In the genomic region with DNA sequence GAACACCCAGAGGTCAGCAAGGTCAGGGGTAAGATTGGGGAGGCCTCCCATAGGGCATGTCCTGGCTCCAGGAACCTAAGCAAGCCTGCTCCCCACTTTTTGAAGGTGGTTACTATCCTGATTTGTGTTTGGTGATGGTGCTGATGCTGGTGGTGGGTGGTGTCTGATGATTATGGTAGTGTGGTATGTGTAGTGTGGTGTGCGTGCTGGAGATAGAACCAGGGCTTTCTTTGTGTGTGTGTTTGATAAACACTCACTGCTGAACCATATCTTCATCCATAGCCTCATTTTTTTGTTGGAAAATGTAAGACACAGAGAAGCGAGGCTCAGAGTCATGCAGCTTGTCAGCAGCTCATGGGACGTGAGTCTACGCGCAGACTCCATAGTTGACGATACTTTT, we compare ENCODE assay signal across 19 mouse cellular contexts. TPM values are rescaled to one million over a fixed set of nuclear protein-coding genes. Genes with fewer than 3 reads are reported as not detected.
DNase-seq lines count a peak whose midpoint lies in the region; ATAC-seq and TF ChIP-seq lines count a peak whose summit lies in the region.
"Had no signal": no experiment of that assay in that cellular context is flagged by ENCODE, and none has a peak within 500 bp of the region (broad histone marks: within the 10 kb centered on the region; RNA-seq: fewer than 3 reads in every experiment).

No protein-coding gene starts in this region.

- no peak for ATAC-seq in heart, embryonic 14.5 days (ENCODE audit: insufficient number of reproducible peaks, insufficient read depth, low FRiP score, low read depth)
- ATAC-seq in erythroblast, adult 5-6 weeks (replicated peaks; ENCODE audit: low FRiP score, poor library complexity, severe bottlenecking) = peak; percentile 26; the same call in 1 of the 2 replicates
- ATAC-seq in liver, embryonic 14.5 days (ENCODE audit: insufficient read depth) = peak; percentile 95
- no peak for ATAC-seq in kidney, embryonic 14.5 days (ENCODE audit: low FRiP score, low TSS enrichment)
- ATAC-seq: forebrain, embryonic 14.5 days had no signal

- no peaks in the 10 kb centered on the region for H3K36me3 ChIP-seq in heart, embryonic 14.5 days (ENCODE audit: control insufficient read depth, insufficient read depth, low read length)
- peaks cover 0 to 14% of the 10 kb centered on the region in 2 experiments; a peak in 2 of 4 replicates for H3K36me3 ChIP-seq in MEL (ENCODE audit: control insufficient read depth in 1 of 2, insufficient read depth in 2 of 2, low read length in 2 of 2)
- H3K36me3 ChIP-seq in liver, embryonic 14.5 days (replicated peaks; ENCODE audit: control insufficient read depth, insufficient read depth, low read depth) = no peaks in the 10 kb centered on the region
- no peaks in the 10 kb centered on the region for H3K36me3 ChIP-seq in kidney, embryonic 14.5 days (ENCODE audit: control insufficient read depth, insufficient read depth, low read length)
- no peaks in the 10 kb centered on the region for H3K36me3 ChIP-seq in embryonic facial prominence, embryonic 10.5 days (replicated peaks)

- no peak for TF ChIP-seq RAD21 in MEL (IDR thresholded peaks at IDR 0.05; ENCODE audit: low read depth, low read length)

- peaks cover 3 to 6% of the 10 kb centered on the region in 2 experiments for H3K4me1 ChIP-seq in heart, embryonic 14.5 days (ENCODE audit: control insufficient read depth in 2 of 2, insufficient read depth in 2 of 2, low read length in 2 of 2)
- peaks cover 8 to 30% of the 10 kb centered on the region in 2 experiments for H3K4me1 ChIP-seq in MEL (ENCODE audit: control insufficient read depth in 1 of 2, insufficient read depth in 2 of 2, low read length in 2 of 2)
- H3K4me1 ChIP-seq in liver, embryonic 14.5 days (replicated peaks; ENCODE audit: control insufficient read depth in 2 of 2, insufficient read depth in 2 of 2, low read length in 1 of 2) = peaks cover 35 to 36% of the 10 kb centered on the region in 2 experiments
- no peaks in the 10 kb centered on the region for H3K4me1 ChIP-seq in kidney, embryonic 14.5 days (ENCODE audit: control insufficient read depth, insufficient read depth, low read length)
- H3K4me1 ChIP-seq in embryonic facial prominence, embryonic 10.5 days = no peaks in the 10 kb centered on the region

- 0 out of 2 replicates have a peak overlapping the region, but pooled peaks have one; percentile 11 for H3K9ac ChIP-seq in heart, embryonic 14.5 days (ENCODE audit: low read length)
- H3K9ac ChIP-seq in MEL (ENCODE audit: control insufficient read depth, low read depth, low read length, poor library complexity, severe bottlenecking) = peak overlapping the region; percentile 26; the same call in 1 of the 2 replicates
- peak overlapping the region; percentile 45 for H3K9ac ChIP-seq in liver, embryonic 14.5 days (replicated peaks)
- no peak overlapping the region for H3K9ac ChIP-seq in kidney, embryonic 14.5 days (ENCODE audit: low read depth, low read length)
- H3K9ac ChIP-seq: hindbrain, embryonic 14.5 days had no signal

- no peaks in the 10 kb centered on the region for H3K9me3 ChIP-seq in heart, embryonic 14.5 days (ENCODE audit: control insufficient read depth, low read length)
- no peaks in the 10 kb centered on the region for H3K9me3 ChIP-seq in MEL (replicated peaks; ENCODE audit: insufficient read depth, low read length)
- no peaks in the 10 kb centered on the region for H3K9me3 ChIP-seq in liver, embryonic 14.5 days (ENCODE audit: control insufficient read depth, low read length)
- no peaks in the 10 kb centered on the region for H3K9me3 ChIP-seq in kidney, embryonic 14.5 days (ENCODE audit: control insufficient read depth, low read length)
- H3K9me3 ChIP-seq in embryonic facial prominence, embryonic 10.5 days = no peaks in the 10 kb centered on the region

- no peak for TF ChIP-seq CTCF in MEL (IDR thresholded peaks at IDR 0.05 in 2 of 3, conservative IDR thresholded peaks at IDR 0.05 in 1 of 3; ENCODE audit: control insufficient read depth in 1 of 3, insufficient read depth in 1 of 3, low read depth in 2 of 3, low read length in 3 of 3, poor library complexity in 1 of 3, severe bottlenecking in 1 of 3)
- no peak for TF ChIP-seq CTCF in liver, embryonic 14.5 days (IDR thresholded peaks at IDR 0.05; ENCODE audit: low read depth)

- no peak for TF ChIP-seq POLR2A in MEL (IDR thresholded peaks at IDR 0.05; ENCODE audit: control insufficient read depth in 1 of 2, insufficient read depth in 1 of 2, low read depth in 1 of 2, low read length in 2 of 2, poor library complexity in 1 of 2)

- 0 out of 4 replicates have a peak overlapping the region, but pooled peaks of 1 of the 2 experiments have one; percentile 19 for H3K27ac ChIP-seq in heart, embryonic 14.5 days (replicated peaks in 1 of 2; ENCODE audit: control insufficient read depth in 1 of 2, insufficient read depth in 1 of 2, low read depth in 2 of 2, low read length in 2 of 2)
- peak overlapping the region; percentile 44 for H3K27ac ChIP-seq in MEL (ENCODE audit: control insufficient read depth, low read depth, low read length)
- peak overlapping the region; percentile 80 for H3K27ac ChIP-seq in liver, embryonic 14.5 days
- no peak overlapping the region for H3K27ac ChIP-seq in kidney, embryonic 14.5 days (ENCODE audit: low read depth, low read length)
- no peak overlapping the region for H3K27ac ChIP-seq in embryonic facial prominence, embryonic 10.5 days (replicated peaks)
- H3K27ac ChIP-seq: hindbrain, embryonic 14.5 days; kidney, postnatal 0 days had no signal

- no peak overlapping the region for H3K4me2 ChIP-seq in heart, embryonic 14.5 days (ENCODE audit: low read length)
- H3K4me2 ChIP-seq in liver, embryonic 14.5 days (ENCODE audit: low read depth) = peak overlapping the region; percentile 53
- H3K4me2 ChIP-seq in kidney, embryonic 14.5 days (replicated peaks; ENCODE audit: low read depth, low read length) = no peak overlapping the region
- H3K4me2 ChIP-seq: hindbrain, embryonic 14.5 days had no signal

- 81% methylated on average over 6 of the region's 6 CpGs for WGBS in heart, embryonic 14.5 days
- WGBS in liver, embryonic 14.5 days (ENCODE audit: insufficient replicate concordance) = 19% methylated on average over 6 of the region's 6 CpGs
- 93% methylated on average over 6 of the region's 6 CpGs for WGBS in kidney, embryonic 14.5 days
- whole genome bisulfite sequencing in embryonic facial prominence, embryonic 10.5 days = 95% methylated on average over 6 of the region's 6 CpGs

- no peaks in the 10 kb centered on the region for H3K27me3 ChIP-seq in heart, embryonic 14.5 days (ENCODE audit: control insufficient read depth, insufficient read depth, low read length)
- no peaks in the 10 kb centered on the region for H3K27me3 ChIP-seq in MEL (ENCODE audit: control insufficient read depth in 1 of 2, insufficient read depth in 2 of 2, low read length in 2 of 2)
- H3K27me3 ChIP-seq in liver, embryonic 14.5 days (ENCODE audit: control insufficient read depth, insufficient read depth, low read length) = no peaks in the 10 kb centered on the region
- H3K27me3 ChIP-seq in kidney, embryonic 14.5 days (ENCODE audit: control insufficient read depth, insufficient read depth, low read length) = no peaks in the 10 kb centered on the region
- H3K27me3 ChIP-seq in embryonic facial prominence, embryonic 10.5 days (replicated peaks; ENCODE audit: low read depth, poor library complexity, severe bottlenecking) = no peaks in the 10 kb centered on the region

- no peak overlapping the region for H3K4me3 ChIP-seq in heart, embryonic 14.5 days (ENCODE audit: control insufficient read depth in 1 of 2, insufficient read depth in 1 of 2, low read depth in 1 of 2, low read length in 2 of 2)
- peak overlapping the region in 1 of 2 experiments; percentile 27; a peak in 2 of 4 replicates for H3K4me3 ChIP-seq in MEL (ENCODE audit: control insufficient read depth in 1 of 2, insufficient read depth in 1 of 2, low read depth in 2 of 2, low read length in 2 of 2)
- H3K4me3 ChIP-seq in liver, embryonic 14.5 days (ENCODE audit: insufficient read depth in 1 of 2, low read depth in 2 of 2, low read length in 2 of 2) = no peak overlapping the region
- H3K4me3 ChIP-seq in kidney, embryonic 14.5 days (ENCODE audit: low read length) = no peak overlapping the region
- no peak overlapping the region for H3K4me3 ChIP-seq in embryonic facial prominence, embryonic 10.5 days
- H3K4me3 ChIP-seq: myocyte had no signal

- peak; percentile 57 to 75 for TF ChIP-seq EP300 in MEL (IDR thresholded peaks at IDR 0.05; ENCODE audit: low read depth in 1 of 2, low read length in 2 of 2)
- TF ChIP-seq EP300 in liver, embryonic 14.5 days (IDR thresholded peaks at IDR 0.05; ENCODE audit: low read depth) = peak; percentile 96

- H3K79me2 ChIP-seq in MEL (ENCODE audit: control insufficient read depth, insufficient read depth, low read length, poor library complexity) = no peaks in the 10 kb centered on the region

- DNase-seq in heart, adult 8-10 months (ENCODE audit: low spot score) = no peak
- DNase-seq in MEL (ENCODE audit: low read depth, low spot score) = peak; percentile 59
- DNase-seq in liver, embryonic 14.5 days (ENCODE audit: low read depth in 3 of 3, low spot score in 3 of 3) = peak; percentile 65 to 71 (median 67)
- DNase-seq in embryonic facial prominence, embryonic 10.5 days (ENCODE audit: low spot score) = no peak
- no peak for DNase-seq in gastrocnemius, adult 8-10 months (ENCODE audit: low spot score in 2 of 2)
- DNase-seq: adrenal gland, adult 2 months; B cell, adult 2 months; cerebellum, postnatal 10 days; lung, adult 2 months; lung, postnatal 4 days; midbrain, embryonic 14.5 days; thymus, postnatal 4 days had no signal

TF ChIP-seq in MEL, 35 proteins besides CTCF, POLR2A, EP300 and RAD21 (continues in another document):
- peak; percentile 66 for TF ChIP-seq RCOR1 (IDR thresholded peaks at IDR 0.05; ENCODE audit: low read depth, low read length)
- TF ChIP-seq TAL1 (IDR thresholded peaks at IDR 0.05; ENCODE audit: low read length) = peak; percentile 81
- TF ChIP-seq ETS1 (IDR thresholded peaks at IDR 0.05; ENCODE audit: low read depth, low read length) = peak; percentile 29; the same call in 1 of the 2 replicates
- TF ChIP-seq TCF12 (IDR thresholded peaks at IDR 0.05; ENCODE audit: low read depth, low read length) = peak; percentile 78

RNA-seq across cellular contexts. Expression of a gene that starts 38.8 kb away (rescaled TPM):
- polyA plus RNA-seq in heart, embryonic 14.5 days (2014; fragmentation: Nextera tagmentation; extraction: Ambion mirVana) = 10.0 and 12.6 TPM in 2 replicates
- 1 to 10 TPM; 2.2 to 3.6 (median 3.0) TPM for total RNA-seq in heart, adult 8-10 months (2022)
- 4.4 and 4.5 TPM in 2 replicates for total RNA-seq in MEL (2012; rRNA removed)
- polyA plus RNA-seq in MEL (2012; ENCODE audit: insufficient read depth in 1 of 2, insufficient read length in 2 of 2, low read depth in 1 of 2, low replicate concordance in 2 of 2, missing spikeins in 1 of 2) = 1 to 10 TPM in 1 of 2 experiments, not detected in 1; 7.1 TPM
- 2.7 and 6.1 TPM in 2 replicates for total RNA-seq in erythroblast, adult 5-6 weeks (2015; ENCODE audit: low replicate concordance)
- total RNA-seq in erythroblast, adult 5-6 weeks (2017; ENCODE audit: low replicate concordance) = 1.8 and 4.3 TPM in 2 replicates
- polyA plus RNA-seq in liver, embryonic 14.5 days (2012; rRNA removed) = 5.7 and 6.0 TPM in 2 replicates
- polyA plus RNA-seq in liver, embryonic 14.5 days (2014; fragmentation: Nextera tagmentation; extraction: Ambion mirVana) = 3.7 and 4.4 TPM in 2 replicates
- 10.5 and 17.1 TPM in 2 replicates for polyA plus RNA-seq in kidney, embryonic 14.5 days (2014; fragmentation: Nextera tagmentation; extraction: Ambion mirVana)
- polyA plus RNA-seq in embryonic facial prominence, embryonic 10.5 days (2016; fragmentation: Nextera tagmentation; extraction: Ambion mirVana) = 23.5 and 23.7 TPM in 2 replicates
- under 1 TPM; 0.29 to 0.94 (median 0.41) TPM for total RNA-seq in gastrocnemius, adult 8-10 months (2022)

Comparison
In these comparisons a context has a peak if more than half of its experiments do, and no peak if none do; other contexts are left out.
1. ATAC-seq: peak in erythroblast, adult 5-6 weeks (single experiment) and liver, embryonic 14.5 days (single experiment); none in heart, embryonic 14.5 days (single experiment) and kidney, embryonic 14.5 days (single experiment).
2. H3K27ac ChIP-seq: peak in MEL (single experiment) and liver, embryonic 14.5 days (single experiment); none in kidney, embryonic 14.5 days (single experiment) and embryonic facial prominence, embryonic 10.5 days (single experiment).
3. DNase-seq: peak in MEL (single experiment) and liver, embryonic 14.5 days (3 of 3); none in heart, adult 8-10 months (single experiment), embryonic facial prominence, embryonic 10.5 days (single experiment) and gastrocnemius, adult 8-10 months (0 of 2).